Mouse (Mus musculus) retina, embryonic 14.5 days (tissue): ENCODE results near the gene Ccdc149.
A peak's percentile ranks its signal among the peaks of the same experiment; 100 is the strongest.

Experiments used
- DNase-seq: peaks from one replicate; pipeline ENCODE4 v3.0.0-alpha.2; 2015; ENCODE audit warnings: low spot score

Gene Ccdc149

GRCm38 (mm10) chr5:52470991-52471801, at the start of gene Ccdc149:
Gene Ccdc149 (minus strand): TSS chr5:52471521.
- DNase-seq, result peak; percentile 74

GRCm38 (mm10) chr5:52519921-52520320, 48.6 kb upstream of the Ccdc149 start:
- no peak for DNase-seq

GRCm38 (mm10) chr5:52516072-52516476, 44.8 kb upstream of the Ccdc149 start:
- DNase-seq, result peak; percentile 62

GRCm38 (mm10) chr5:52515246-52516021, 44.1 kb upstream of the Ccdc149 start:
- peak; percentile 90 for DNase-seq

- DNase-seq, result no peak
Measured at GRCm38 (mm10) chr5:52511089-52511488, 39.8 kb upstream of the Ccdc149 start.

- no peak for DNase-seq
Measured at GRCm38 (mm10) chr5:52509416-52509815, 38.1 kb upstream of the Ccdc149 start.

- DNase-seq, result no peak
Measured at GRCm38 (mm10) chr5:52504666-52505065, 33.3 kb upstream of the Ccdc149 start.

- no peak for DNase-seq
Measured at GRCm38 (mm10) chr5:52504148-52504547, 32.8 kb upstream of the Ccdc149 start.

- no peak for DNase-seq
Measured at GRCm38 (mm10) chr5:52495671-52496070, 24.4 kb upstream of the Ccdc149 start.

- DNase-seq, result no peak
Measured at GRCm38 (mm10) chr5:52491496-52491895, 20.2 kb upstream of the Ccdc149 start.

GRCm38 (mm10) chr5:52487559-52488430, 16.5 kb upstream of the Ccdc149 start:
- no peak for DNase-seq

- no peak for DNase-seq
Measured at GRCm38 (mm10) chr5:52476826-52477225, 5.5 kb upstream of the Ccdc149 start.

GRCm38 (mm10) chr5:52476292-52476701, 5.0 kb upstream of the Ccdc149 start:
- DNase-seq, result peak; percentile 75

GRCm38 (mm10) chr5:52473988-52474387, 2.7 kb upstream of the Ccdc149 start:
- no peak for DNase-seq

GRCm38 (mm10) chr5:52470551-52470950, 770 bp downstream of the Ccdc149 start:
- no peak for DNase-seq

- DNase-seq, result no peak
Measured at GRCm38 (mm10) chr5:52467841-52468240, 3.5 kb downstream of the Ccdc149 start.

GRCm38 (mm10) chr5:52462447-52462846, 8.9 kb downstream of the Ccdc149 start:
- DNase-seq, result no peak

GRCm38 (mm10) chr5:52461434-52462124, 9.7 kb downstream of the Ccdc149 start:
- no peak for DNase-seq

GRCm38 (mm10) chr5:52459308-52459707, 12.0 kb downstream of the Ccdc149 start:
- no peak for DNase-seq

GRCm38 (mm10) chr5:52457154-52457553, 14.2 kb downstream of the Ccdc149 start:
- no peak for DNase-seq

GRCm38 (mm10) chr5:52450821-52451220, 20.5 kb downstream of the Ccdc149 start:
- DNase-seq, result no peak

- peak; percentile 13 for DNase-seq
Measured at GRCm38 (mm10) chr5:52449187-52449586, 22.1 kb downstream of the Ccdc149 start.
